Mouse (Mus musculus): ENCODE results near the gene Mt1.

Gene Mt1

DNA sequence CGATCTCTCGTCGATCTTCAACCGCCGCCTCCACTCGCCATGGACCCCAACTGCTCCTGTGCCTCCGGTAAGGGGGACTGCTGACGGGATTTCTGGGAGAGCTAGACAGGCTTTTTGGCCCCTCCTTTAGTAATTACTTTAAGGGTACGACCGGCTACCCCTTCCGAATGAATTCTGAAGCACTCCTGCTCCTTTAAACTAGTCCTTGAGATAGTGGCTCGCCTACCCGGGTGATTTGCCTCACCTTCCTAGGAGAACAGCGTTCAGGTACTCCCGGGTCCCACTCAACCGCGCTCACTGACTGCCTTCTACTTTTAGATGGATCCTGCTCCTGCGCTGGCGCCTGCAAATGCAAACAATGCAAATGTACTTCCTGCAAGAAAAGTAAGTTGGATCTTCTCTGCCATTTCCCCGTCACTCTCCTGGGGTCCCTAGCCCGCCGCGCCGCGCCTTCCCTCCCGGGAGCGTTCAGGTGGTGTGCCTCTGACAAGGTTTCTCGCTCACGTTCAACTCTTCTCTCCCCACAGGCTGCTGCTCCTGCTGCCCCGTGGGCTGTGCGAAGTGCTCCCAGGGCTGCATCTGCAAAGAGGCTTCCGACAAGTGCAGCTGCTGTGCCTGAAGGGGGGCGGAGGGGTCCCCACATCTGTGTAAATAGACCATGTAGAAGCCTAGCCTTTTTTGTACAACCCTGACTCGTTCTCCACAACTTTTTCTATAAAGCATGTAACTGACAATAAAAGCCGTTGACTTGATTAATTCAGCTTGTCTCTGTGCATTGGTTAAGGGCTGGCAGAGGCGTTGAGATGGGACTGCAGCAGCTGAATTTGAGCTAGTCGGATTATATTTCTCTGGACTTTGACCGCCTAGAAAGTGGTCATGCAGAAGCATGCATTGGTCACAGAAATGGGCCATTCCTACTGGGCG lies 5.8 kb upstream of the Mt1 start:
- DNase-seq (ENCODE audit: low spot score): no peak

DNA sequence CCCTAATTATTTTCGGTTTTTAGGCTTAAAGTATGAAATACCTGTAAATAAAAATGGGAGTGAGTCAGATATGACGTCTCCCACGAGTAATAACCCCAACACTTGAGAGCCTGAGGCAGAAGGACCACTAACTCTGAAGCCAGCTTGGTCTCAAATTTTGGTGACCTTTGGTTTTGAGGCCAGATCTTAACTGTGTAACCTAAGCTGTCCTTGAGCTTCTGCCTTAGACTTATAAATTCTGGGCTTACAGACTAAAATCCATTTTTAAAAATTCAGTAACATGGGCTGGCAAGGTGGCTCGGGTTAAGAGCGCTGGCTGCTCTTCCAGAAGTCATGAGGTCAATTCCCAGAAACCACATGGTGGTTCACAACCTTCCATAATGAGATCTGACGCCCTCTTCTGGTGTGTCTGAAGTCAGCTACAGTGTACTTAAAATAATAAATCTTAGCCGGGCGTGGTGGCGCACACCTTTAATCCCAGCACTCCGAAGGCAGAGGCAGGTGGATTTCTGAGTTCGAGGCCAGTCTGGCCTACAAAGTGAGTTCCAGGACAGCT lies 5.0 kb upstream of the Mt1 start:
- DNase-seq (ENCODE audit: low spot score): no peak

DNA sequence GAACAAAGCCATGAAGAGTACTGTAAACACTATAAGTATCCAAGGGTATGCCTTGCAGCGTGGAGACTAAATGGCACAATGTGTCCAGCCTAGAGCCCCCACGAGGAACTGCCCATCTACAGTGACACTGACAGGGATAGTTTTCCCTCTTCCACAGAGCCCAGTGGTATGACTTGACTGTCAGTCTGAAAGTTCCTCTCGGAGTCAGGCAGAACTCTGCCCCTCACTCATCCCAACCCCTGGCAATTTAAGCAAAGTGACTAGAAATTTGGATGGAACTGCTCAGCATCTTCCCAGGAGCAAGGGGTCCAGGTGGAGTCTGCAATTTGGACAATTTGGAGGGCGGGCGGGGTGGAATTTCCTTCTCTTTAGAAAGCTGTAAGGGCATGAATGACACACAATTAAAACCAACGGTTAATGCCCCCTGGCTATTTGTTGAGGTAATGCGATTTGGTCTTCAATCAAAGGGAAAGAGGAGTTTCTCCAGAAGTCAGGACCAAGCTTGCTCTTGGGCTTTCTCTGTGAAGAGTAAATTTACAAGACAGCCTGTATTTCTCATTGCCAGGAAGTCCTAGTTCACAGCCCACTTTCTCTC lies 4.2 kb upstream of the Mt1 start:
- no peak for DNase-seq (ENCODE audit: low spot score)

DNA sequence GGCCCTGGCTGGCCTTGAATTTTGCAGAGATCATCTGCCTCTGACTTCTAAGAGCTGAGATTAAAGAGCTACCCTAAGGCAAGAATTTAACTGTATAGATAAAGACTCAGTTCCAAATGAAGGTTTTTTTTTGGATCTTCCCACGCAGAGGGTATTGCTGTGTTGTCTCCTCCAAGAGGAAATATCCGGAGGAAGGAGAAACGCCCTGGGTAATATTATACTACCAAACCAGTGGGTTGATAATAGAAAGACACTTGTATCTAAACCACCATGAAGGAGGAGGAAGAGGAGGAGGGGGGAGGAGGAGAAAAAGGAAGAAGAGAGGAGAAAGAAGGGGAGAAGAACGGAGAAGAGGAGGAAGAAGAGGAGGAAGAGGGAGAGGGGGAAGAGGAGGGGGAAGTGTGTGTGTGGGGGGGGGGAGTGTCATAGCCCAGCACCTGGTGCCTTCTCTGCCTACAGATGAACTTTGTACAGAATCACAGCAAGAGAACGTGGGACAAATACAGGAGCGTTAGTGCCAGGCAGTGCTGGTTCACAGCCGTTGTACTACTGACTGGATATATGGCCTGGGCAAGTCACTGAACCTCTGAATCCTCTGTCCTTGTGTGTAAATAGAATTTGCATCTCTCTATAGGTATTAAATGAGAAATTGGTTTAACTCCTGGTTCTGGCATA lies 1.0 kb upstream of the Mt1 start:
- no peak for DNase-seq (ENCODE audit: low spot score)

DNA sequence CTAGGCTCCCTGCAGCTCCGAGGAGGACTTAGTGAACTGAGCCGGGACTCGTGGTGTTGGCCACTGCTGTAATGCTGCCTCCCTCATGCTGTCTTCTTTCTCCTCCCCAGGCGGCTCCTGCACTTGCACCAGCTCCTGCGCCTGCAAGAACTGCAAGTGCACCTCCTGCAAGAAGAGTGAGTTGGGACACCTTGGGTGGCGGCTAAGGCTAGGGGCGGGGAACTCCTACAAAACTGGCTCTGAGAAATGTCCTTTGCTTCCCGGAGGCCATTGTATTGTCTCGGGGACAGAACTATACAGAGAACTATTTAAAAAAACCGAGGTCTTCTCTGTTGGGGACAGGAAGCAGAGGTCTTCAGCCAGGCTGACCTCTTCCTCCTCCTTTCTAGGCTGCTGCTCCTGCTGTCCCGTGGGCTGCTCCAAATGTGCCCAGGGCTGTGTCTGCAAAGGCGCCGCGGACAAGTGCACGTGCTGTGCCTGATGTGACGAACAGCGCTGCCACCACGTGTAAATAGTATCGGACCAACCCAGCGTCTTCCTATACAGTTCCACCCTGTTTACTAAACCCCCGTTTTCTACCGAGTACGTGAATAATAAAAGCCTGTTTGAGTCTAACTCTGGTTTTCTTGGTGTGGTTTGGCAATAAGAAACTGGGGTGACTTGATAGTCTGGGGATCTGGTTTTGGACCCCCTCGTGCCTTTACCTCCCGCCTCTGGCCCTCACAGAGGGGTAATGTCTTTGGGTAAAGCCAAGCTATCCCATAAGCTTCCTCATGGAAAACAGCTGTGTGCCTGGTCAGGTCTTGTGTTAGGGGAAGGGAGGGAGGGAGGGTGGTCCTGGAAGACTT lies 1.1 kb downstream of the Mt1 start:
- DNase-seq (ENCODE audit: low spot score): no peak

DNA sequence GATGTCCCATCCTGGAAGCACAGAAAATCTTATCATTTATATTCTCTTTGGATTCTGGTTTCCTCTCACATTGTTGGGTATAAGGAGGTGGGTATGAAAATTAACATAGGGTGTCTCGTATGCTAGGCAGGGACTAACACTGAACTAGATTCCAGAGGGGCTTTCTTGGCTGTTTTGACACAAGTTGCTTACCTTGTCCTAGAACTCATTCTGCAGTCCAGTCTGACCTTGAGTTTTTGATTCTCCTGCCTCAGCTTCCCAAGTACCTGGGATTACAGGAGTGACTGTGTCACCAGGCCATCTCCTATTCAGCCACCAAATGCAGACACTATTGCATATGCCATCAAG lies 1.7 kb downstream of the Mt1 start:
- no peak for DNase-seq (ENCODE audit: low spot score)

DNA sequence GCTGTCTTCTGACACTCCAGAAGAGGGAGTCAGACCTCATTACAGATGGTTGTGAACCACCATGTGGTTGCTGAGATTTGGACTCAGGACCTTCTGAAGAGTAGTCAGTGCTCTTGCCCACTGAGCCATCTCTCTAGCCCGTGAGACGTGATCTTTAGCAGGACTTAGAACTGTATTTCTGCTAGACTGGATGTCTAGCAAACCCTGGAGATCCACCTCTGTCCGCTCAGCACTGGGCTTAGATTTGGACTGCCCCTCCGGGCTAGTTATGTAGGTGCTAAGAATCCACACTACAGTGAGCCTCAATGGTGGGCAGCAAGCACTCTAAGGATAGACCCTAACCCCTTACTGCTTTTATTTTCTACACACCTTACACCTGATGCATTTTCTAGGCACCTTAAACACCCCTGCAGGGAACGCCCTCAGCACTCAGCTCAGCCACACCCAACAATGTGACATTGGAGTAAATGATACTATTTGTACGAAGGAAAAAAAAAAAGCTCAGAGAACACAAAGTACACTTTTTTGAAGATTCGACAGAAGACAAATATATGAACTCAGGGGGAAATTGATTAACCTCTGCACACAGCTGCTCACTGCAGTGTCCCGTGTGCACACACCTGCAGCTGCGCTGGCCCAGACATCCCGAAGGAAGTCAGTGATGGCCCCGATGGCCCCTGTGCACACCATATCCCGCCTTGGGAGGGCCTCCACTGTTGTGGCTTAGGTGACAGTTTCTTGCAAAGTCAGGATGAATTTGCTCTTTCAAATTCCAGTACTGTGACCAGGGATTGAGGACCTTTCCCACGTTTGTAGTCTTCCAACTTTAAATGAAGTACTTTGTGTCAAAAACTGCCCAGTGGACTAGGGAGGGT lies 3.4 kb downstream of the Mt1 start:
- no peak for DNase-seq (ENCODE audit: low spot score)

DNA sequence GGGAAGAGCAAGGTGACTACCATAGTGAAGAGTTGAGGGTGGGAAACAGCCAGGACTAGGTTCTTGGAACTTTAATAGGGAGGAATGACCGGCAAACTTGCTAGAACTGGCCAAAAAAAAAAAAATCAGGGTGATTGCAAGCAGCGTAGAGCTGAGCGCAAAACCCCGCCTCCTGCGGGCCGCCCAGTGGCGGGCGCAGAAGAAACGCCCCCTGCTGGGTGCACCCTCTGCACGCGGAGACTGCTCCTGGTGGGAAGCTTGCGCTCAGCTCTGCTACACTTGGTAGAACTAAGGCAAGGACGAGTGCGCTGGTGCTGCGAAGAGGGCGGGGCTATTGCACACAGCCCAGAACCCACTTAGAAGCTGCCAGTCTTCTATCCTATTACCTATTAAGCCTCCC lies 4.2 kb downstream of the Mt1 start:
- peak; percentile 78 for DNase-seq (ENCODE audit: low spot score)

DNA sequence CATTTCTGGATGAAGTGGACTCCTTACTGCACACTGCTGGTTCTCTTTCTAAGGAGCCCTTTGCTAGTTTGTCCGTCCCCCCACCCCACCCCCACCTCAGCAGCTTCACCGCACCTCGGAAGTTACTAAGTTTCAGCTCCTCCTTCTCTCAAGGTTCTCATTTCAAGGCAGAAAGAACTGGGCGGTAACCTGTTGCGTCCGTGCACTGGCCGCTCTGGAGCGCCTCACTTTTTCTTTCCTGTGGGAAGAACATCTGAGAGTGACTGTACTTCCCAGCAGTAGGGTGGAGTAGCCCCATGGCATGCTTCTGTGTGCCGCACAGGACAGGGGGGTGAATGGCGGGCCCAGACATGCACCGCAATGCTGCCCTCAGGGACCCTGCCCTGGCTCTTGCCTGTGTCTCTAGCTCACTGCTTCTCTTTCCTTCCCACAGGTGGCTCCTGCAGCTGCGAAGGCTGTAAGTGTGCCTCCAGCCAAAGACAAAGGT lies 5.5 kb downstream of the Mt1 start:
- DNase-seq (ENCODE audit: low spot score): no peak

DNA sequence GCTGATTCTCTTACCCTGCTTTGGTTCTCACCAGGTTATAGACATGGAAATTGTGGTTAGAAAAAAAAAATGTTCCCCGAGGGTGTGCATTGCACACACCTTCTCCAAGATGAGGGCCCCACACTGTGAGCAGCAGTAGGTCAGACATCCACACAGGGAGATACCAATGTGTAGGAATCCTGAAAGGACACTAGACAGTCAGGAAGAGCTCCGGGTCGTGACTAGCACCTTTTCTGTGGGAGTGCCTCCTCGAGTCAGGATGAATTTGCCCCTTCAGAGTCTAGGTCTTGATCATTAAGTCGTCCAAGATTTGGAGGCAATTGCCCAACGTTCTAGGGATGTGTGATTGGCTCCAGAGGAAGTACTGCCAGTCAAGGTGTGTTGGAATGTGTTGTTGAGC lies 6.9 kb downstream of the Mt1 start:
- DNase-seq (ENCODE audit: low spot score): no peak

DNA sequence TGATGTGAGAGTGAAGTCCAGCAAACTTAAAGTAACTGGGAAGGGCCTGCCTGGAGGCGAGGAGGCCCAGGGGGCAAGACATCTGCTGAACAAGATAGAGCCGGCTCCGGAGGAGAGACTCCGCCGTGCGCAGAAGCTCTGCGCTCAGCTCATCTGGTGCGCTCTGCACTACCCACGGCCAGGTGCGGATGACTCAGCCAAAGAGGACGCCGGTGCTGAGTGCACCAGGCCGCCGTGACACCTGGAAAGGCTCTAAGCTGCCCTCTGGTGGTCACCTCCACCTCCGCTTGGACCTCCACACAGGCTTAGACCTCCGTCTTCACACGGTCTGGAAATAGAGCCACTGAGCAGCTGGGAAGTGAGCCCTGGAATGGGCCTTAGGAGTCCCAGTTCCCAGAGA lies 7.7 kb downstream of the Mt1 start:
- DNase-seq (ENCODE audit: low spot score): no peak

DNA sequence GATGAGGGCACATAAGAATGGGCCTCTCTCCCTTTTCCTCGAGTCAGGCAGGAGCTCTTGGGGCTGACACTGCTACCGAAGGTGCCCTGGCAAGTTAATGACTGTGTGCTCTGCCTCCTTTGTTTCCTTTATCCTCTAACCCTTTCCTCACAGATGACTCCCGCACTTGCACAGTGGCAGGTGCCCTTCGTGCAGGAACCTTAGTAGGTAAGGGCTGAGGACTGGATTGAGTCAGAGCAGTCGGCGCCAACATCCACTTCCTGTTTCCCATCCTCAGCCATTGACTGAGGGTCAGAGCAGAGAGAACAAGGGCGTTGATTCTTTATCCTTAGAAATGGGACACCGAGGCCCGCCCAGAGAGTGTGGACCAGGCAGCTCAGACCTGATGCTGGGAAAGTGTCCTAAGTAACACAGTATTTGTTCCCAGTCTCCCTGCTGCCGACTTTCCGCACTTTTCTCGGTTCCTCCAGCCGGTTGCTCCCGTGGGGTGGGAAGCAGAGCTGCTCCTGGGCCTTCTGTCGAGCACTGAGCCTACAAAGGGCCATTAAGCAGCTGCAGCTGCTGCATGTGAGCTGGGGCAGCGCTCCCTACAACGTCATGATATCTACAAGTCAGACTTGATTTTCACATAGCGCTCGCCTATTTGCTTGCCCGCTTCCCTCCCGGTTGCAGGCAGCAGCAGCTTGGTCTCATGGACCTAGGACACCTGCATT lies 8.6 kb downstream of the Mt1 start:
- DNase-seq (ENCODE audit: low spot score): no peak

DNA sequence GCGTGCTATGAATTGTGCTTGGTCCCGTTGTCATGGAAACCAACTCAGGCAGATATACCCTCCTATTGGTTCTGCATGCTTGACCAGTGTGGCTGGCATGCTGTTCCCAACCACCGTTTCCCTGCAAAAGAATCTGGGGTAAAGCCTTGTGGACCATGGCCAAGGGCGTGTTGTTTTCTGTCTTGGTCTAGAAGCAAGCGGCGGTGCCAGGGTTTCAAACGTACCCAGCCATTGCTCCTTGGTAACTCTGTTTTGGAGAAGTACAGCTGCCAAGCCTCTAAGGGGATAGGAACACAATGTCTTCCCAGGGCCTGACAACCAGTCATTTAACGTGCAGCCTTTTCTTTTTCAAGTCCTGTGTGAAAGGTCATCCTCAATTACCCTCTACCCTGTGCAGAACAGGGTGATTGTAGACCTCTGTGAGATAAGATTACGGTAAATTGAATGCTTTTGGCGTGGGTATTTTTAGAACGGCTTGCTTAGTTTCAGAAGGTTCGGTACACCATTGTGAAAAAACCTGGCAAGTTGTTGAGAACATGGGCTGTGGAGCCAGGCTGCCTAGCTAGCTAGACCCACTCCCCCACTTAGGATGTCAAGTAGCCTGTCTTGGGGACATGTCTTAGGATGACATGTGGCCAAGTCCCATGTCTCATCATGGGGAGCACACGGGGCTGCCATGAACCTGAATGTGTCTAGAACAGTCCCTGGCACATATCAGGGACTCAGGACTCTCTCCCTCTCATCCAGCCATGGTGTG lies 10.6 kb downstream of the Mt1 start:
- DNase-seq (ENCODE audit: low spot score): peak; percentile 82

DNA sequence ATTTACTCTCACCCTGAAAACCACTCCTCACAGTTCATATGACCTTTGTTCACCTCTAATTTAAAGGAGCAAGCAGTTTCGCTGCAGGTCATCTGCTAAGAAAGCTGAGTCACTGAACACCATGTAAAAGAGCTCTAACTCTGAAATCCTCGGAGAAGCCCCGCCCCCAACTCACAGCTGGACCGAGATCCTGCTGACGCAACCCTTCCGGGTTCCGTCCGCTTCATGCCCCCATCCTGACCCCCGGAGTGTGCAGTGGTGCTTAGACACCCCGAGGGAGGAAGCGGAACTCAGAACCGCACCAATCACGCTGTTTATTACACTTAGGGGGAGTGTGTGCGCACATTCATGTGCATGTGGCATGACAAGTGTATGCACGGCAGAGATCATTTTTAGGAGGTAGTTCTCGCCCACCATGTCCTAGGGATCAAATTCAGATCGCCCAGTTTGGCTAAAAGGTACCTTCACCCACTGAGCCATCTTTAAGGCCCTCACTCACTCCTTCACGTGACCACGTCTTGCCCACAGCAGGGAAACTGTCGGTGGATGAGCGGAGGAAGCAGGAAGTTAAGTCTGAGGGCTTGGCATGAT lies 12.3 kb downstream of the Mt1 start:
- peak; percentile 54 for DNase-seq (ENCODE audit: low spot score)

DNA sequence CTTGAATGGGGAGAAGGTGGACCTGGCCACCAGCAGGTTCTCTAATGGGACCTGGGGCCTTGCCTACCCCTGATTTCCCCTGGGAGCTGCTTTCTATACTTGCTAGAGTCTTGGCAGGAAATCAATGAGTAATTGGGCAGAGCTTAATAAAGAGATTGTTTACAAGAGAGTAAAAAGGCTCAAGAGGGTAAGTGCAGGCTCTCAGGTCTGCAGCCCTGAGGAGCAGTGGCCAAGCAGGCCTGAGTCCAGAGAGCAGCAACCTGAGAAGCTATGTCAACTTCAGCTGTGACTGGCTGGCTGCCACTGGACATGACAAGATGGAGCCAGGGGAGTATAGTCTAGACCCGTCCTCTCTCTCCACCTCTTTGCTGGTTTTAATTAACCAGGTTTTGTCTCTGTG lies 14.0 kb downstream of the Mt1 start:
- no peak for DNase-seq (ENCODE audit: low spot score)

DNA sequence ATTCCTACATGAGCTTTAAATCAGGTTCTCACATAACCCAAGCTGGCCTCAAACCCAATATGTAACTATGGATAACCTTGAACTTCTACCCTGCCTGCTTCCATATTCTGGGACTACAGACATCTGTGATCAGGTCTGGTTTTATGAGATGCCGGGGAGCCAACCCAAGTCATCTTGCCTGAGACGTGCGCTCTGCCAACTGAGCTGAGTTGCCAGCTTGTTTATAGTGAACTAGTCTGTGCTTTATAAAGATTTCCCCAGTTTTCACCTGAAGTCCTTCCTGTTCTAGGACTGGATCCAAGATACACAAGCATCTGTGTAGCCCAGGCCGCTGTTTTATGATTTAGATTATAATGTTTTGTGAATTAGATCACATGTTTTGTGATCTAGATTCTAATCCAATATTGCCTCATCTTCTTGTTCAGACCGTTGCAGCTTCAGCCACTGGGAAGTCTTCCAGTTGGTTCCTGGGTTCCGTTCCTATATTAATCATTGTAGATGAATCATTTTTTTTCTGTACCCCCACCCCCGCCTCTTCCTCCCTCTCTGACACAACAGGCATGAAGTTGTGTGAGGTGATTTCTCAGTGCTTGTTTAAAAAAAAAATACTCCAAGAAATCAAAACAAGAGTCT lies 15.8 kb downstream of the Mt1 start:
- peak; percentile 49 for DNase-seq (ENCODE audit: low spot score)

DNA sequence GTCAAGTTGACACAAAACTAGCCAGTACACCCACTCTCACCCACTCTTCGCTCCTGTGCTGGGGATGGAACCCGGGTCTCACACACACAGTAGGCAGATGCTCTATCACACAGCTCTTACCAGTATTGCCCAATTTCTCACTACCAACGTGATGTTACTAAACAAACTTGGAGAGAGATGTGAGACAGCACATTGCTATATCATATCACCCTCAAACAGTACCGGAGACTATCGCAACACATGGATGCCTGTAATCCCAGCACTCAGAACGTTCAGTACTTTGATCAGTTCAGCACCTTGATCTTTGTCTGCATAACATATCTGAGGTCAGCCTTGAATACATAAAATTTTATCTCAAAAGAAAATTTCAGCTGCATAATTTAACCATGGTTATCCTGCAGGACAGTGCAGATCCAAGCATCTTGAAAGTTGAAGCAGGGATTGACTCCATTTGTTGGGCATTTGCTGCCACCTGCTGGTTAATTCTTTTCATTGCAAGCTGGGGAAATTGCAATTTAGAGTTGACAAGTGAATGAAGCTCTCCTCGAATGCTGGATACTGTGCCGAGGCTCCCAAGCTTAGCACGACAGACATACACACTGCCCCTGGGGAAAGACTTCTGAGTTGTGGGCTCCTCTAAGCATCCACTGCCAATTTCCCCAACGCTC lies 20.5 kb downstream of the Mt1 start:
- peak; percentile 83 for DNase-seq (ENCODE audit: low spot score)

DNA sequence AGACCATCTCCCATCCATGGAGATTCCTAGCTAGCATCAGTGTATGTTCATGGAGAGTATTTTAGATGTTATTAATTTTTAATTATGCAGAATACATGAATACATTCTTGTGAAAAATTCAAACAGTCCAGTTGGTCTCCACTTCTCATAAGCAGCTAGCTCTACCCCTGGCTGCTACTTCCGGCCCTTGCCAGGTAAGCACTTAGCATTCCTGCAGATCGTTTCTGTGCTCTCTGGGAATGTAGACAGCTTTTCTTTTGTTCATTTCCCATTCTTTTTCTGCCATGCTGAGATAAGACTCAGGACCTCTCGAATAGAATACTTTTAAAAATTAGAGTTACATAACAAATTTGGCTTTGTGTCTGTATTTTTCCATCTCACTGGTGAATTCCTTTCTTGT lies 25.2 kb downstream of the Mt1 start:
- no peak for DNase-seq (ENCODE audit: low spot score)
